8 mouse cellular contexts compared by ENCODE assay signal in genomic region chr12:76177000-76177863, GRCm38 (mm10). TPM values are rescaled to one million over a fixed set of nuclear protein-coding genes. Genes with fewer than 3 reads are reported as not detected.
DNase-seq lines count a peak whose midpoint lies in the region; ATAC-seq and TF ChIP-seq lines count a peak whose summit lies in the region.

Esr2 (minus strand) TSS chr12:76177259.

- peak within 1 kb of the TSS; percentile 99 for H3K4me2 ChIP-seq in forebrain, embryonic 14.5 days (ENCODE audit: low read length)
- peak within 1 kb of the TSS; percentile 97 for H3K4me2 ChIP-seq in intestine, embryonic 14.5 days (ENCODE audit: low read length)

- under 1% methylated on average over 39 of the region's 39 CpGs for WGBS in forebrain, embryonic 14.5 days
- WGBS in intestine, embryonic 14.5 days, result under 1% methylated on average over 39 of the region's 39 CpGs

- no peak for TF ChIP-seq POLR2A in bone marrow macrophage, adult 2 months (IDR thresholded peaks at IDR 0.05; ENCODE audit: borderline replicate concordance, low read depth, low read length)

- ATAC-seq in forebrain, embryonic 14.5 days, result peak; percentile 72
- peak; percentile 63; the same call in 1 of the 2 replicates for ATAC-seq in intestine, embryonic 14.5 days (replicated peaks; ENCODE audit: low FRiP score, low TSS enrichment, low read depth)

- H3K9ac ChIP-seq in forebrain, embryonic 14.5 days (ENCODE audit: low read length), result peak within 1 kb of the TSS; percentile 53
- H3K9ac ChIP-seq in intestine, embryonic 14.5 days (ENCODE audit: low read length), result peak within 1 kb of the TSS; percentile 27; the same call in 1 of the 2 replicates

- no peaks in the 10 kb centered on the region; the same call in 1 of the 2 replicates for H3K4me1 ChIP-seq in bone marrow macrophage, adult 2 months (ENCODE audit: control insufficient read depth, insufficient read depth, low read length)
- H3K4me1 ChIP-seq in forebrain, embryonic 14.5 days (ENCODE audit: control insufficient read depth, insufficient read depth, low read length), result 0 out of 2 replicates have a peak, but pooled peaks cover 4% of the 10 kb centered on the region
- H3K4me1 ChIP-seq in intestine, embryonic 14.5 days (replicated peaks; ENCODE audit: control insufficient read depth, insufficient read depth, low read length), result no peaks in the 10 kb centered on the region

- peaks cover 3% of the 10 kb centered on the region; the same call in 1 of the 2 replicates for H3K27me3 ChIP-seq in forebrain, embryonic 14.5 days (replicated peaks; ENCODE audit: control insufficient read depth, insufficient read depth, low read length)
- H3K27me3 ChIP-seq in intestine, embryonic 14.5 days (replicated peaks; ENCODE audit: control insufficient read depth, insufficient read depth, low read length), result 0 out of 2 replicates have a peak, but pooled peaks cover 7% of the 10 kb centered on the region

- no peaks in the 10 kb centered on the region for H3K9me3 ChIP-seq in forebrain, embryonic 14.5 days (replicated peaks; ENCODE audit: control insufficient read depth, low read length)
- H3K9me3 ChIP-seq in intestine, embryonic 14.5 days (ENCODE audit: control insufficient read depth, low read length), result no peaks in the 10 kb centered on the region

- H3K27ac ChIP-seq in bone marrow macrophage, adult 2 months (ENCODE audit: insufficient read depth, low read depth, low read length), result no peak within 1 kb of the TSS
- no peak within 1 kb of the TSS for H3K27ac ChIP-seq in forebrain, embryonic 14.5 days (ENCODE audit: low read depth, low read length)
- no peak within 1 kb of the TSS for H3K27ac ChIP-seq in intestine, embryonic 14.5 days (ENCODE audit: low read depth)

- peak; percentile 45 for DNase-seq in left cerebral cortex, postnatal 4 days
- no peak for DNase-seq in left cerebral cortex, adult 8-10 months (ENCODE audit: low spot score in 2 of 2)
- DNase-seq in forebrain, embryonic 14.5 days (ENCODE audit: low spot score), result peak; percentile 60
- peak; percentile 74 for DNase-seq in intestine, embryonic 14.5 days (ENCODE audit: low spot score)
- DNase-seq in lung, postnatal 14 days, result peak; percentile 34
- peak; percentile 60 for DNase-seq in retina, embryonic 14.5 days (ENCODE audit: low spot score)
- DNase-seq in adipocyte (ENCODE audit: low spot score), result no peak

- H3K36me3 ChIP-seq in forebrain, embryonic 14.5 days (ENCODE audit: control insufficient read depth, insufficient read depth, low read length), result no peaks in the 10 kb centered on the region
- H3K36me3 ChIP-seq in intestine, embryonic 14.5 days (ENCODE audit: control insufficient read depth, insufficient read depth, low read length), result no peaks in the 10 kb centered on the region

- H3K4me3 ChIP-seq in bone marrow macrophage, adult 2 months (ENCODE audit: insufficient read depth, low read length), result peak within 1 kb of the TSS; percentile 53
- peak within 1 kb of the TSS; percentile 41 for H3K4me3 ChIP-seq in forebrain, embryonic 14.5 days (ENCODE audit: low read depth, low read length)
- peak within 1 kb of the TSS; percentile 43 for H3K4me3 ChIP-seq in intestine, embryonic 14.5 days (ENCODE audit: low read depth, low read length)

- TF ChIP-seq CTCF in bone marrow macrophage, adult 2 months (IDR thresholded peaks at IDR 0.05; ENCODE audit: low read depth, low read length), result no peak

- intact Hi-C loops in left cerebral cortex, postnatal 4 days (cut with DNase I), result loop anchor here (10.0 kb wide), 1 partner anchor 162 kb away; no protein-coding TSS in a partner anchor

RNA-seq across cellular contexts. Expression of gene Esr2, which starts in this region (rescaled TPM):
- total RNA-seq in left cerebral cortex, postnatal 4 days (2021), result under 1 TPM; 0.26 to 0.52 TPM
- under 1 TPM; 0.33 to 0.63 (median 0.59) TPM for total RNA-seq in left cerebral cortex, adult 8-10 months (2022)
- not detected in 2 replicates for polyA plus RNA-seq in bone marrow macrophage, adult 2 months (2012; ENCODE audit: insufficient read depth, insufficient read length, missing spikeins)
- 0.05 and 0.11 TPM in 2 replicates for polyA plus RNA-seq in forebrain, embryonic 14.5 days (2014; fragmentation: Nextera tagmentation; extraction: Ambion mirVana)
- not detected in 2 replicates for polyA plus RNA-seq in intestine, embryonic 14.5 days (2014; fragmentation: Nextera tagmentation; extraction: Ambion mirVana)

Comparison
In these comparisons a context has a peak if more than half of its experiments do, and no peak if none do; other contexts are left out.
1. Peak in DNase-seq in left cerebral cortex, postnatal 4 days; RNA of the gene not detected or under 1 TPM.
2. Peak in DNase-seq, ATAC-seq, H3K4me3 ChIP-seq, H3K9ac ChIP-seq and H3K4me2 ChIP-seq in forebrain, embryonic 14.5 days; RNA of the gene not detected or under 1 TPM.
3. Peak in DNase-seq, ATAC-seq, H3K4me3 ChIP-seq, H3K9ac ChIP-seq and H3K4me2 ChIP-seq in intestine, embryonic 14.5 days; RNA of the gene not detected or under 1 TPM.
4. DNase-seq: peak in lung, postnatal 14 days (single experiment) and retina, embryonic 14.5 days (single experiment); none in left cerebral cortex, adult 8-10 months (0 of 2) and adipocyte (single experiment).
5. Peak in every context shown above with its lines, with median percentiles within 50 percentile points of each other: H3K4me3 ChIP-seq.